Comparison of ENCODE assay signal across 25 mouse cellular contexts in the genomic region with DNA sequence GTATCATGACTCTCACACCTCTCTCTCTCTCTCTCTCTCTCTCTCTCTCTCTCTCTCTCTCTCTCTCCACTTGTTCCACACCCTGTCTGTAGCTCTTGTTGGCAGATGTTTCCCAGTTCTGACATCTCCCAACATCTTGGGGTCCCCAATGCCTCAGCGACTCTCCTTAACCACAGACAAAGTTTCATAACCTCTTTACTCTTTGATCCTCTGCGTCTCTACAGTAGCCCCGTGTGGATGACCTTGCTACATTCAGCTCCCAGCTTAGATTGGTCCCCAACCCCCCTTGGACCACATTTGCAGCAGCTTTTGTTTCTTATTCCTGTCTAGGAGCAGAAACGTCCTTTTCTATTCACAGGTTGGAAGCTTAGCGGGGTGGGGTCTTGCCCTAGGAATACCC. TPM values are rescaled to one million over a fixed set of nuclear protein-coding genes. Genes with fewer than 3 reads are reported as not detected.
DNase-seq lines count a peak whose midpoint lies in the region; ATAC-seq lines count a peak whose summit lies in the region.
"Had no signal": no experiment of that assay in that cellular context is flagged by ENCODE, and none has a peak within 500 bp of the region (broad histone marks: within the 10 kb centered on the region; RNA-seq: fewer than 3 reads in every experiment).

No protein-coding gene starts in this region.

- 68% methylated on average over 5 of the region's 5 CpGs for WGBS in heart, embryonic 10.5 days
- WGBS in forebrain, embryonic 14.5 days: 58% methylated on average over 5 of the region's 5 CpGs

- peak; percentile 92 for ATAC-seq in granulocyte monocyte progenitor cell, adult 5-6 weeks (replicated peaks; ENCODE audit: poor library complexity, severe bottlenecking)
- no peak for ATAC-seq in forebrain, embryonic 14.5 days
- ATAC-seq: forebrain, embryonic 13.5 days; forebrain, postnatal 0 days; hindbrain, embryonic 16.5 days; intestine, embryonic 15.5 days had no signal

- DNase-seq in heart, embryonic 10.5 days (ENCODE audit: low spot score): peak; percentile 61
- no peak for DNase-seq in heart, adult 9 months (ENCODE audit: low spot score in 2 of 2)
- DNase-seq in ES-CJ7 (ENCODE audit: low read depth, low spot score): peak; percentile 14
- DNase-seq in forebrain, embryonic 14.5 days (ENCODE audit: low spot score): no peak
- DNase-seq in embryo, embryonic 9.5 days (ENCODE audit: extremely low spot score): no peak
- DNase-seq in adrenal gland, adult (ENCODE audit: inconsistent age in 2 of 2, low spot score in 1 of 2): no peak
- DNase-seq: adrenal gland, adult 2 months; adrenal gland, postnatal 14 days; B cell, adult 2 months; cerebellum, adult 11 months; cerebellum, adult 2 months; cerebellum, adult 9-11 months; cerebellum, postnatal 25 days; embryo, embryonic 11 days; forebrain, postnatal 0 days; gastrocnemius, adult 2 months; gastrocnemius, postnatal 14 days; heart, adult 18-20 months had no signal

- H3K9me3 ChIP-seq in heart, embryonic 10.5 days: no peaks in the 10 kb centered on the region
- H3K9me3 ChIP-seq in forebrain, embryonic 14.5 days (replicated peaks; ENCODE audit: control insufficient read depth, low read length): no peaks in the 10 kb centered on the region
- H3K9me3 ChIP-seq: forebrain, embryonic 10.5 days; forebrain, embryonic 13.5 days; hindbrain, embryonic 13.5 days; intestine, embryonic 15.5 days had no signal

- H3K4me1 ChIP-seq in heart, embryonic 10.5 days: no peaks in the 10 kb centered on the region; the same call in 1 of the 2 replicates
- H3K4me1 ChIP-seq in forebrain, embryonic 14.5 days (ENCODE audit: control insufficient read depth, insufficient read depth, low read length): no peaks in the 10 kb centered on the region
- H3K4me1 ChIP-seq: forebrain, embryonic 10.5 days; forebrain, embryonic 13.5 days; hindbrain, embryonic 13.5 days; intestine, embryonic 15.5 days had no signal

- no peak overlapping the region for H3K27ac ChIP-seq in heart, embryonic 10.5 days
- no peak overlapping the region for H3K27ac ChIP-seq in forebrain, embryonic 14.5 days (ENCODE audit: low read depth, low read length)
- H3K27ac ChIP-seq: forebrain, embryonic 10.5 days; forebrain, embryonic 13.5 days; gastrocnemius, adult 2 months; hindbrain, embryonic 13.5 days; intestine, embryonic 15.5 days had no signal

- no peaks in the 10 kb centered on the region for H3K36me3 ChIP-seq in heart, embryonic 10.5 days
- H3K36me3 ChIP-seq in forebrain, embryonic 14.5 days (ENCODE audit: control insufficient read depth, insufficient read depth, low read length): no peaks in the 10 kb centered on the region
- H3K36me3 ChIP-seq: forebrain, embryonic 10.5 days; hindbrain, embryonic 13.5 days; intestine, embryonic 15.5 days had no signal

- H3K27me3 ChIP-seq in heart, embryonic 10.5 days (ENCODE audit: insufficient read depth, poor library complexity, severe bottlenecking): no peaks in the 10 kb centered on the region
- no peaks in the 10 kb centered on the region for H3K27me3 ChIP-seq in forebrain, embryonic 14.5 days (replicated peaks; ENCODE audit: control insufficient read depth, insufficient read depth, low read length)
- H3K27me3 ChIP-seq: forebrain, embryonic 13.5 days; hindbrain, embryonic 13.5 days; intestine, embryonic 15.5 days had no signal

- H3K9ac ChIP-seq in forebrain, embryonic 14.5 days (ENCODE audit: low read length): no peak overlapping the region
- H3K9ac ChIP-seq: forebrain, embryonic 13.5 days; forebrain, postnatal 0 days; hindbrain, embryonic 13.5 days; intestine, embryonic 15.5 days had no signal

- no peak overlapping the region for H3K4me2 ChIP-seq in forebrain, embryonic 14.5 days (ENCODE audit: low read length)
- H3K4me2 ChIP-seq: forebrain, embryonic 13.5 days; heart, embryonic 11.5 days; hindbrain, embryonic 13.5 days; intestine, embryonic 15.5 days had no signal

- H3K4me3 ChIP-seq in heart, embryonic 10.5 days: no peak overlapping the region
- no peak overlapping the region for H3K4me3 ChIP-seq in forebrain, embryonic 14.5 days (ENCODE audit: low read depth, low read length)
- H3K4me3 ChIP-seq: forebrain, embryonic 10.5 days; forebrain, embryonic 13.5 days; gastrocnemius, adult 2 months; hindbrain, embryonic 13.5 days; intestine, embryonic 15.5 days had no signal

RNA-seq across cellular contexts. Expression of gene Smox, which starts 41.6 kb away (rescaled TPM):
- polyA plus RNA-seq in heart, embryonic 10.5 days (2016; fragmentation: Nextera tagmentation; extraction: Ambion mirVana): 26.1 and 28.0 TPM in 2 replicates
- total RNA-seq in granulocyte monocyte progenitor cell, adult 5-6 weeks (2014; fragmentation: Nextera tagmentation): 6.7 and 15.1 TPM in 2 replicates
- 5.6 and 9.9 TPM in 2 replicates for total RNA-seq in granulocyte monocyte progenitor cell, adult 5-6 weeks (2017)
- polyA plus RNA-seq in forebrain, embryonic 14.5 days (2014; fragmentation: Nextera tagmentation; extraction: Ambion mirVana): 33.5 and 37.2 TPM in 2 replicates

Comparison
In these comparisons a context has a peak if more than half of its experiments do, and no peak if none do; other contexts are left out.
1. DNase-seq: peak in heart, embryonic 10.5 days (single experiment) and ES-CJ7 (single experiment); none in heart, adult 9 months (0 of 2), forebrain, embryonic 14.5 days (single experiment), embryo, embryonic 9.5 days (single experiment) and adrenal gland, adult (0 of 2).